Mouse (Mus musculus): ENCODE results near the gene Psme3. TPM values are rescaled to one million over a fixed set of nuclear protein-coding genes. Genes with fewer than 3 reads are reported as not detected.
"Not testable (repeated sequence)": the region's sequence is repeated elsewhere in the genome, so short reads cannot be mapped to it uniquely, and the experiment has no call there.

Gene Psme3
- total RNA-seq, 1 experiment from 2014 or later, result 152 TPM

- no peak for DNase-seq
Observed at GRCm38 (mm10) chr11:101312150-101312549, 3.9 kb upstream of the Psme3 start.

GRCm38 (mm10) chr11:101314567-101314966 is 1.4 kb upstream of the Psme3 start:
- no peak for DNase-seq

DNA sequence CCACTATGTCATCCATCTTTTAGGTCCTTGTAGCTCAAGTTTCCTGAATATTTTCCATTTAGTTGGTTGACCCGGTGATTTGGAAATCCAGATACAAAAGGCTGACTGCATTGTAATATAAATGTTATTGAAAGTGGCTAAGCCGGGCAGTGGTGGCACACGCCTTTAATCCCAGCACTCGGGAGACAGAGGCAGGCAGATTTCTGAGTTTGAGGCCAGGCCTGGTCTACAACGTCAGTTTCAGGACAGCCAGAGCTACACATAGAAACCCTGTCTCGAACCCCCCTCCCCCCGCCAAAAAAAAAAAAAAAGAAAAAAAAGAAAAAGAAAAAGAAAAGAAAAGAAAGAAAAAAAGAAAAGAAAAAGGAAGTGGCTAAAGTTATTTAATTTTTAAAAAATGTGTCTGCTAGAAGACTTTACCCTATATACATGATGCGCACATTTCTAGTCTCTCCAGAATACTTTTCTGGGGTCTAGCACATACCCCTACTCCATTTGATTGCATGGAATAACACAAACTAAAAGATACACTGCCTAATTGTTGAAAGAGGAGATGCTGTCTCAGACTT is 847 bp upstream of the Psme3 start:
- no peak for DNase-seq

- peak; percentile 74 for DNase-seq
Observed at GRCm38 (mm10) chr11:101316501-101316917, 496 bp downstream of the Psme3 start.

- peak; percentile 85 for DNase-seq
Observed at GRCm38 (mm10) chr11:101323609-101324008, 7.6 kb downstream of the Psme3 start.

DNA sequence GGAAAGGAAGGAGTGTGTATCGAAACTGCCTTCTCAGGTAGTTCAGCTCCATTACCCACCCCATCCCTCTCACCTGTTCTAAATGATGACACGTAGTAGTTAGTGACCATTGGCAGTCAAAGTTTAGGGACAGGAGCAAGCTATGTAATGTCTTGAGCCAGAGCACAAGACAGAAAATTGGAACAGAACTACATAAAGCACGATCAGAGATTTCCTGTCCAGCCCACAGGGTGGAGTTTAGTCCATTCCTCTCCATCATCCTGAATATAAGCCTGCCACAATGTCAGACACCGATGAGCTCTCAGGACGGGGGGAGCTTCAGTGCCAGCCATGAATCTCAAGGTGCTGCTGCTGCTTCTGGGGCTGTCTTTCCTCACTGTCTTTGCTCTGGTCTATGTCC is 8.8 kb downstream of the Psme3 start, which contains the start of gene Aoc2:
Aoc2 (plus strand) TSS at position 301 of the 400 bp plus-strand sequence.
- no peak for DNase-seq

DNA sequence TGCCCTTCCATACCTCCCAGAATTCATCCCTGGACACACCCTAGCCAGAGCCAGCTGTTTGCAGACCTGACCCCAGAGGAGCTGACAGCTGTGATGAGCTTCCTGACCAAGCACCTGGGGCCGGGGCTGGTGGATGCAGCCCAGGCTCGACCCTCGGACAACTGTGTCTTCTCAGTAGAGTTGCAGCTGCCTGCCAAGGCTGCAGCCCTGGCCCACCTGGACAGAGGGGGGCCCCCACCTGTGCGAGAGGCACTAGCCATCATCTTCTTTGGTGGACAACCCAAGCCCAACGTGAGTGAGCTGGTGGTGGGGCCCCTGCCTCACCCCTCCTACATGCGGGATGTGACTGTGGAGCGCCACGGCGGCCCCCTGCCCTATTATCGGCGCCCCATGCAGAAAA is 9.2 kb downstream of the Psme3 start:
- not testable (repeated sequence) for DNase-seq

DNA sequence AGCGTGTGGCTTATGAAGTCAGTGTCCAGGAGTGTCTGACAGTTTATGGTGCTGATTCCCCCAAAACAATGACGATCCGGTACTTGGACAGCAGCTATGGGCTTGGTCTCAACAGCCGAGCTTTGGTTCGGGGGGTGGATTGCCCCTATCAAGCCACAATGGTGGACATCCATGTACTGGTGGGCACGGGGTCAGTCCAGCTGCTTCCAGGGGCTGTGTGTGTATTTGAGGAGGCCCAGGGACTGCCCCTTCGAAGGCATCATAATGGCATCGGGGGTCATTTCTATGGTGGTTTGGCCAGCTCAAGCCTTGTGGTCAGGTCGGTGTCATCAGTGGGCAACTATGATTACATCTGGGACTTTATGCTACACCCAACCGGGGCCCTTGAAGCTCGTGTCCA is 10.1 kb downstream of the Psme3 start:
- no peak for DNase-seq

GRCm38 (mm10) chr11:101327311-101327710 is 11.3 kb downstream of the Psme3 start:
- peak; percentile 35 for DNase-seq

GRCm38 (mm10) chr11:101328941-101329635 is 13.1 kb downstream of the Psme3 start:
- peak; percentile 83 for DNase-seq

DNA sequence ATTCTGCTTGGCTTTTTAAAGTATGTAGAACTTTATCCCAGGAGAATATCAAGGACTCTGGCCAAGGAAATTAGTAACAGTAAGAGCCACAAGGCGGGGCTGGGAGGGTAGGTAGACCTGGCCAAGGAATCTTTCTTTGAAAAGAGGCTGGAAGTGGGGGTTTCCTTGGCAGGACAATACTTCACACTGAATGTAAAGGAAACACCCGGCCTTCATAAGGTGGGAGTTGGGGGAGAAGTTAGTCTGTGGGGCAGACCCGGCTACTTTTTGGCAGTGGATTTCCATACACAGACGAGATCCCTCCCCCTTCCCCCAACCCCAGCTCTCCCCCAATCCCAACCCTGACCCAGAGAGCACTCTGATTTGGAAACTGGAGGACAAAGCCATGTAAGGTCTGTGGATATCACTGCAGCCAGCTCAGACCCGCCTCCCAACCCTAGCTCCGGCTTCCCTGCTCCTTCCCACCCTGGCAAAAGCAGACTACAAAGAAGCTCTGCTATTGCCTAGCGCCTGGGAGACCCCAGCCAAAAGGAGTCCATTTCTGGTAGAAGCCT is 14.4 kb downstream of the Psme3 start, which contains the start of gene Aoc3:
Aoc3 (plus strand) TSS at position 235 of the 554 bp plus-strand sequence.
- DNase-seq, result peak; percentile 66

GRCm38 (mm10) chr11:101330961-101331360 is 14.9 kb downstream of the Psme3 start:
- not testable (repeated sequence) for DNase-seq

GRCm38 (mm10) chr11:101332537-101332936 is 16.5 kb downstream of the Psme3 start:
- DNase-seq, result peak; percentile 62

GRCm38 (mm10) chr11:101334023-101334422 is 18.0 kb downstream of the Psme3 start:
- DNase-seq, result no peak

- DNase-seq, result no peak
Observed at GRCm38 (mm10) chr11:101334516-101334915, 18.5 kb downstream of the Psme3 start.

DNA sequence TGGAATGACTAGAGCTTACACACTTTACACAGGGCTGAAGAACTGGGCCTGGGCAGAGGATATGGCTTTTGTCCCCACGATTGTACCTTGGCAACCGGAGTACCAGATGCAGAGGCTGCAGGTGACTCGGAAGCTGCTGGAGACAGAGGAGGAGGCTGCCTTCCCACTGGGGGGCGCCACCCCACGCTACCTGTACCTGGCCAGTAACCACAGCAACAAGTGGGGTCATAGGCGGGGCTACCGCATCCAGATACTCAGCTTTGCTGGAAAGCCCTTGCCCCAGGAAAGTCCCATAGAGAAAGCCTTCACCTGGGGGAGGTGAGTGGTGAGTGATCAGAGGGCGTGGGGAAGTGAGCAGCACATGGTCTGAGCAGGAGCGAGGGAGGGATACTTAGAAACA is 19.7 kb downstream of the Psme3 start:
- no peak for DNase-seq

- peak; percentile 60 for DNase-seq
Observed at GRCm38 (mm10) chr11:101338123-101338760, 22.2 kb downstream of the Psme3 start.

DNA sequence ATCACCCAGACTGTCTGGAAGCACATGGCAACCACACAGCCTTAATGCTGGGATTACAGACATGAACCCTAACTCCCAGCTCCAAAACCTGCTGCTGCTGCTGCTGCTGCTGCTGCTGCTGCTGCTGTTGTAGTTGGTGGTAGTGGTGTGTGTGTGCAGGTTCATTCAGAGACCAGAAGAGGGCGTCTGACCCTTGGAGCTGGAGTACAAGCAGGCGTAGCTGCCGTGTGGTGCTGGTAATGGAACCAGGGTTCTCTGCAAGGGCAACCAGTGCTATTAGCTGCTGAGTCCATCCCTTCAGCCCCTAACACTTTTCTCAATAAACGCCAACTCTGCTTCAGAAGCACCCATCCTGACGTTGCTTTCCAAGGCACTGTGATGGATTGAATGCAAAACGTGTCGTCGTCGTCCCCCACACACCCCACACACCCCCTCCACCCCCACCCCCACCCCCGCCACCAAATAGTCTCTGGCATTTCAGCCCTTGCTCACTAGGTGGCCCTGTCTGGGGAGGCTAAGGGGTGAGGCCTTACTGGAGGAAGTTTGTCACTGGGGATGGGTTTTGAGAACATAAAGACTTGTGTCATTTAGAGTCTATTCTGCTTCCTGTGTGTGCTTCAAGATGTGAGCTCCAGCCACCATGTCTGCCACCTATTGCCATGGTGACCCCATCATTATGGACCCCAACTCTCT is 31.2 kb downstream of the Psme3 start:
- DNase-seq, result no peak

DNA sequence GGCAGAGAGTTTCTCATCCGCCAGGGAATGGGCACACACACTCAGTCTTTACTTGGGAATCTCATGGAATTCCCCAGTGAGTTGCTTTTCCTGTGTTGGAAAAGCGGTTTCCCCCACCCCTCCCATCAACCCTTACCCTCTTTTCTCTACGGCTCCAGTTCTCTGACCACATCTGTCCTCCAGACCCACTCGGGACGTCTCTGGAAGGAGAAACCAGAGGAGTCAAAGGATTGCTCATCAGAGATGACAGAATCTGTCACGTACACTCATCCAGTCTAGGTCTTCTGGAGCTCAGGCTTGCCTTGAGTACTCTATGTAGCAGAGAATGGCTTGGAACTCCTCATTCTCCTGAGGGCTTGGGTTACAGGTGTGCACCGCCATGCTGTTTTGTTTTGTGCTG is 32.8 kb downstream of the Psme3 start:
- DNase-seq, result no peak

DNA sequence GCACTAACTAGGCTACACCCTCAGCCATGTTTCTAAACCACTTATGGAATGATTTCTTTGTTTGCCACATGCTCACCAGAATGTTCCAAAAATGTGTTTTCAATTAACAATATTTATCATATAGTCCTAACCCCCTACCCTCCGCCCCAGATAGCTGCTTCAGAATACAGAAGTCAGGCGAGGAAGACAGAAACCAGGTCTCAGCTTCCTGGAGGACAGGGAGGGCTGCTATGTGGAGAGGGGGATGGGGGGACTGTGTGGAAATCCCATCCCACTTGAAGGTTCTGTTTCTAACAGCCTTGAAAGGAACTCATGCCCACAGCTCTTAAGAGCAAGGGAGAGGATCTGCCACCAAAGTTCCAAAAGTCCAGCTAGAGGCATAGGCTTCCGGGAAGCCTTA is 33.2 kb downstream of the Psme3 start:
- DNase-seq, result no peak

DNA sequence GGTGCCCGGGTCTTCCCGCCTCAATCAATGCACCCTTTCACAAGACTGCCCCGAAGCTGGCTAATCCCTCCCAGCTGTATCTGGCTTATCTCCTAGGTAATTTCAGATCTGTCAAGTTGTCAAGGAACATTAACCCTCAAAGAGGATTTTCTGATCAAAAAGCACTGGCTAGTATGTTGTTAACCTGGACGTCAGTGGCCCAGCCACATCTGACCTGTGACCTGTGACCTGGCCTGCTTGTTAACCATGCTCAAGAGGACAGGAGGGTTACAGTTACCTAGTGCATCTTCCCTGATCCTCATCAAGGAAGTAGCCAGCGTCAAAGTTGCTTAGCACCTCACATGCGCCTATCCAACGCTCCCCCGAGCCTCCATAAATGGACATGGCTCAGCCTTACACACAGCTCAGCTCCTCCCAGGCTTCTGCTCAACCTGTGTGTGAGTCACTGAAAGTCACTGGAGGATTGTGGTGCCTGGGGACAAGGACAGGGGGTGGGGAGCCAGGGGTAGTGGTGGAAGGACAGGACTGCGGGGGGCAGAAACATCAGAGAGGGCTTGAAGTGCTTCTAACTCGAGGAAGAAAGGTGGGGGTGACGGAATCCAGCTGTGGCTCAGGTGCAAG is 35.2 kb downstream of the Psme3 start:
- DNase-seq, result peak; percentile 49

GRCm38 (mm10) chr11:101351721-101352111 is 35.7 kb downstream of the Psme3 start:
- DNase-seq, result no peak
